Mouse (Mus musculus): ENCODE results near the gene 4932438H23Rik. TPM values are rescaled to one million over a fixed set of nuclear protein-coding genes. Genes with fewer than 3 reads are reported as not detected.

Gene 4932438H23Rik
- polyA plus RNA-seq, 1 experiment from 2014 or later, result 1.7 TPM

GRCm38 (mm10) chr16:91128431-91128830, 33.5 kb upstream of the 4932438H23Rik start:
- Histone ChIP-seq H3K9ac (replicated peaks; ENCODE audit: low read length) (no peak overlapping the region), H3K4me2 (ENCODE audit: low read length) (no peak overlapping the region), H3K4me3 (replicated peaks; ENCODE audit: low read depth, low read length) (no peak overlapping the region), H3K4me1 (ENCODE audit: control insufficient read depth, insufficient read depth, low read length) (no peaks in the 10 kb centered on the region; the same call in 1 of the 2 replicates), H3K27me3 (ENCODE audit: control insufficient read depth, insufficient read depth, low read length) (0 out of 2 replicates have a peak, but pooled peaks cover 3% of the 10 kb centered on the region), H3K27ac (replicated peaks; ENCODE audit: low read depth, low read length) (no peak overlapping the region), H3K9me3 (ENCODE audit: control insufficient read depth, low read length) (no peaks in the 10 kb centered on the region), H3K36me3 (ENCODE audit: control insufficient read depth, insufficient read depth, low read length) (no peaks in the 10 kb centered on the region)
- 93% methylated on average over 4 of the region's 4 CpGs for whole genome bisulfite sequencing
- ATAC-seq (ENCODE audit: low FRiP score, low TSS enrichment), result no peak
- DNase-seq, result no peak

GRCm38 (mm10) chr16:91126734-91127524, 32.0 kb upstream of the 4932438H23Rik start:
- ATAC-seq (ENCODE audit: low FRiP score, low TSS enrichment) (no peak), DNase-seq (no peak)
- H3K9me3 ChIP-seq (ENCODE audit: control insufficient read depth, low read length), result no peaks in the 10 kb centered on the region
- H3K9ac ChIP-seq (replicated peaks; ENCODE audit: low read length), result no peak overlapping the region
- H3K27me3 ChIP-seq (ENCODE audit: control insufficient read depth, insufficient read depth, low read length), result 0 out of 2 replicates have a peak, but pooled peaks cover 3% of the 10 kb centered on the region
- no peak overlapping the region for H3K4me2 ChIP-seq (ENCODE audit: low read length)
- H3K36me3 ChIP-seq (ENCODE audit: control insufficient read depth, insufficient read depth, low read length), result no peaks in the 10 kb centered on the region
- no peak overlapping the region for H3K27ac ChIP-seq (replicated peaks; ENCODE audit: low read depth, low read length)
- H3K4me1 ChIP-seq (ENCODE audit: control insufficient read depth, insufficient read depth, low read length), result no peaks in the 10 kb centered on the region; the same call in 1 of the 2 replicates
- H3K4me3 ChIP-seq (replicated peaks; ENCODE audit: low read depth, low read length), result no peak overlapping the region
- 87% methylated on average over 8 of the region's 8 CpGs for WGBS

- H3K27me3 ChIP-seq (ENCODE audit: control insufficient read depth, insufficient read depth, low read length), result 0 out of 2 replicates have a peak, but pooled peaks cover 3% of the 10 kb centered on the region
- no peak overlapping the region for H3K4me2 ChIP-seq (ENCODE audit: low read length)
- WGBS, result 78% methylated on average over 3 of the region's 3 CpGs
- no peak overlapping the region for H3K27ac ChIP-seq (replicated peaks; ENCODE audit: low read depth, low read length)
- H3K9me3 ChIP-seq (ENCODE audit: control insufficient read depth, low read length), result no peaks in the 10 kb centered on the region
- no peak overlapping the region for H3K4me3 ChIP-seq (replicated peaks; ENCODE audit: low read depth, low read length)
- no peaks in the 10 kb centered on the region for H3K36me3 ChIP-seq (ENCODE audit: control insufficient read depth, insufficient read depth, low read length)
- DNase-seq (no peak), ATAC-seq (ENCODE audit: low FRiP score, low TSS enrichment) (no peak)
- H3K4me1 ChIP-seq (ENCODE audit: control insufficient read depth, insufficient read depth, low read length), result no peaks in the 10 kb centered on the region; the same call in 1 of the 2 replicates
- no peak overlapping the region for H3K9ac ChIP-seq (replicated peaks; ENCODE audit: low read length)
Measured at GRCm38 (mm10) chr16:91124256-91124655, 29.3 kb upstream of the 4932438H23Rik start.

- Histone ChIP-seq H3K36me3 (ENCODE audit: control insufficient read depth, insufficient read depth, low read length) (no peaks in the 10 kb centered on the region), H3K4me3 (replicated peaks; ENCODE audit: low read depth, low read length) (no peak overlapping the region), H3K9ac (replicated peaks; ENCODE audit: low read length) (no peak overlapping the region), H3K27ac (replicated peaks; ENCODE audit: low read depth, low read length) (no peak overlapping the region), H3K9me3 (ENCODE audit: control insufficient read depth, low read length) (no peaks in the 10 kb centered on the region), H3K4me2 (ENCODE audit: low read length) (no peak overlapping the region), H3K27me3 (ENCODE audit: control insufficient read depth, insufficient read depth, low read length) (0 out of 2 replicates have a peak, but pooled peaks cover 3% of the 10 kb centered on the region), H3K4me1 (ENCODE audit: control insufficient read depth, insufficient read depth, low read length) (no peaks in the 10 kb centered on the region; the same call in 1 of the 2 replicates)
- ATAC-seq (ENCODE audit: low FRiP score, low TSS enrichment), result no peak
- 88% methylated on average over 1 of the region's 1 CpGs for WGBS
- no peak for DNase-seq
Measured at GRCm38 (mm10) chr16:91123821-91124220, 28.9 kb upstream of the 4932438H23Rik start.

- Histone ChIP-seq H3K27me3 (ENCODE audit: control insufficient read depth, insufficient read depth, low read length) (no peaks in the 10 kb centered on the region), H3K36me3 (ENCODE audit: control insufficient read depth, insufficient read depth, low read length) (no peaks in the 10 kb centered on the region), H3K4me3 (replicated peaks; ENCODE audit: low read depth, low read length) (no peak overlapping the region), H3K9ac (replicated peaks; ENCODE audit: low read length) (no peak overlapping the region), H3K4me1 (ENCODE audit: control insufficient read depth, insufficient read depth, low read length) (no peaks in the 10 kb centered on the region), H3K27ac (replicated peaks; ENCODE audit: low read depth, low read length) (no peak overlapping the region), H3K4me2 (ENCODE audit: low read length) (no peak overlapping the region), H3K9me3 (ENCODE audit: control insufficient read depth, low read length) (no peaks in the 10 kb centered on the region)
- WGBS, result 21% methylated on average over 6 of the region's 6 CpGs
- no peak for DNase-seq
- no peak for ATAC-seq (ENCODE audit: low FRiP score, low TSS enrichment)
Measured at GRCm38 (mm10) chr16:91119879-91120278, 25.0 kb upstream of the 4932438H23Rik start.

GRCm38 (mm10) chr16:91116696-91117095, 21.8 kb upstream of the 4932438H23Rik start:
- ATAC-seq (ENCODE audit: low FRiP score, low TSS enrichment) (no peak), DNase-seq (no peak)
- no peaks in the 10 kb centered on the region for H3K4me1 ChIP-seq (ENCODE audit: control insufficient read depth, insufficient read depth, low read length)
- 74% methylated on average over 7 of the region's 7 CpGs for WGBS
- H3K9me3 ChIP-seq (ENCODE audit: control insufficient read depth, low read length), result no peaks in the 10 kb centered on the region
- H3K36me3 ChIP-seq (ENCODE audit: control insufficient read depth, insufficient read depth, low read length), result no peaks in the 10 kb centered on the region
- no peak overlapping the region for H3K9ac ChIP-seq (replicated peaks; ENCODE audit: low read length)
- H3K4me3 ChIP-seq (replicated peaks; ENCODE audit: low read depth, low read length), result no peak overlapping the region
- H3K4me2 ChIP-seq (ENCODE audit: low read length), result no peak overlapping the region
- no peaks in the 10 kb centered on the region for H3K27me3 ChIP-seq (ENCODE audit: control insufficient read depth, insufficient read depth, low read length)
- H3K27ac ChIP-seq (replicated peaks; ENCODE audit: low read depth, low read length), result no peak overlapping the region

- Histone ChIP-seq H3K9me3 (ENCODE audit: control insufficient read depth, low read length) (no peaks in the 10 kb centered on the region), H3K4me2 (ENCODE audit: low read length) (no peak overlapping the region), H3K9ac (replicated peaks; ENCODE audit: low read length) (no peak overlapping the region), H3K36me3 (ENCODE audit: control insufficient read depth, insufficient read depth, low read length) (no peaks in the 10 kb centered on the region), H3K4me3 (replicated peaks; ENCODE audit: low read depth, low read length) (no peak overlapping the region), H3K27me3 (ENCODE audit: control insufficient read depth, insufficient read depth, low read length) (no peaks in the 10 kb centered on the region), H3K27ac (replicated peaks; ENCODE audit: low read depth, low read length) (no peak overlapping the region), H3K4me1 (ENCODE audit: control insufficient read depth, insufficient read depth, low read length) (no peaks in the 10 kb centered on the region)
- DNase-seq, result no peak
- whole genome bisulfite sequencing, result 86% methylated on average over 4 of the region's 4 CpGs
- ATAC-seq (ENCODE audit: low FRiP score, low TSS enrichment), result no peak
Measured at GRCm38 (mm10) chr16:91116006-91116405, 21.1 kb upstream of the 4932438H23Rik start.

- ATAC-seq (ENCODE audit: low FRiP score, low TSS enrichment) (no peak), DNase-seq (peak; percentile 7)
- Histone ChIP-seq H3K4me2 (ENCODE audit: low read length) (no peak overlapping the region), H3K9me3 (ENCODE audit: control insufficient read depth, low read length) (no peaks in the 10 kb centered on the region), H3K4me3 (replicated peaks; ENCODE audit: low read depth, low read length) (no peak overlapping the region), H3K27ac (replicated peaks; ENCODE audit: low read depth, low read length) (no peak overlapping the region), H3K27me3 (ENCODE audit: control insufficient read depth, insufficient read depth, low read length) (0 out of 2 replicates have a peak, but pooled peaks cover 4% of the 10 kb centered on the region), H3K4me1 (ENCODE audit: control insufficient read depth, insufficient read depth, low read length) (no peaks in the 10 kb centered on the region), H3K36me3 (ENCODE audit: control insufficient read depth, insufficient read depth, low read length) (no peaks in the 10 kb centered on the region), H3K9ac (replicated peaks; ENCODE audit: low read length) (no peak overlapping the region)
- WGBS, result 68% methylated on average over 11 of the region's 11 CpGs
Measured at GRCm38 (mm10) chr16:91110999-91111535, 16.1 kb upstream of the 4932438H23Rik start.

Measured in midbrain, embryonic 14.5 days (tissue).